Mouse (Mus musculus) activated CD4-positive, CD25-positive, alpha-beta regulatory T cell, adult 4 months (primary cell): ENCODE data around the gene Ccdc82. TPM values are rescaled to one million over a fixed set of nuclear protein-coding genes. Genes with fewer than 3 reads are reported as not detected.

Experiments
- ATAC-seq: one replicate; pipeline ENCODE4 v1.8.0; 2017
- polyA plus RNA-seq, 2 experiments: library from polyadenylated mRNA; unstranded; fragments of 100-300 nt; shearing (Covaris generic); gene quantifications; one replicate each; pipeline ENCODE4 v1.2.1; 2017

Gene Ccdc82
- 10 to 100 TPM; 37.6 to 38.1 TPM for polyA plus RNA-seq

GRCm38 (mm10) chr9:13246815-13247638, at the start of gene Ccdc82:
Gene Ccdc82, plus strand, starts transcription at chr9:13246955.
- ATAC-seq = peak; percentile 90

DNA sequence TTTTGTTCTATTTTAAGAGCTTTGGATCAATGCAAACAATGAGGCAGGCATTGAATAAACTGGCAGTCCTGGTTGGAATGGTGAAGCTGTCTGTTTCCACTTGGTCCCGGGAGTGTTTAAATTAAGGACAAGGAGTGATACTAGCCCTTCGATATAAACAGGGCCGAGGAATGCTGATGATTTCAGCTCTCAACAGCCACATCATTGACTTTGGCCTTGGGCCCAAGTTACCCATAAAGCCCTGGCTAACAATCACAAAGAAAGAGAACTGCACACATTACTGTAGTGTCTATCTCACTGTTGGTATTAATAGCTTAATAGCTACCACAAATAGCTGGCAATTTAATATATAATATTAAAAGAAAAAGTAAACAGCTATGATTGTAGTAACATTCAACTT, 46.7 kb upstream of the Ccdc82 start:
- ATAC-seq = no peak

DNA sequence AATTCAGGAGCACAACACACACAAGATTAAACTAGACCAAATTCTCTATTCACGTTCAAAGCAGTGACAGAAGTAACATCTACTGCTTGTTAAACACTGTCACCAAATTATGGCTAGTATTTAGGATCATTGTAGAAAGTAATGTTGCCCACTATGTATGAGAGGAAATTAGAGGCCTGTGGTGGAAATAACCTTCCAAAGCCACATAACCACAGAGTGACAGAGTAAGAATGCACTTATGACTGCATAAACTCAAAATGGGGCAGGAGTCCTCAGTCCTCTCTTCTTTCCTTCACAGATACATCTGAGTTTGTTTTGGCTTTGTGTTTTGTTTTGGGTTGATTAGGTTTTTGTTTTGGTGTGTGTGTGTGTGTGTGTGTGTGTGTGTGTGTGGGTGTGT, 43.6 kb upstream of the Ccdc82 start:
- ATAC-seq = no peak

DNA sequence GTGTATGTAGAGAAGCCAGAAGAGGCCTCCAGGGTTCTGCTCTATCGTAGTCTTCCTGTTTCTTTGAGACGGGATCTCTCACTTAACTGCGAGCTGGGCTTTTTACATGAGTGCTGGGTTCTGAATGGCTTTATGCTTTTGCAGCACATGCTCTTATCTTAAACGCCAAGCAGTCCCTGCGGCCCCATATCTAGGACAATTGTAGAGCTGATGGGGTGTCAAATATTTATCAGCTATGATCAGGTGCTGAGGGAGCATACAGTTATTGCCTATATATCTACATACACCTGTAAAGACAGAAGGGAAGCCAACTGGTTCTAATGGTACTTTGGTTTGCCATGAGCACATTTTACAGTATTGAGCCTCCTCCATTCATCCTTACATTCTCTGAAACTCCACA, 43.1 kb upstream of the Ccdc82 start:
- ATAC-seq = no peak

DNA sequence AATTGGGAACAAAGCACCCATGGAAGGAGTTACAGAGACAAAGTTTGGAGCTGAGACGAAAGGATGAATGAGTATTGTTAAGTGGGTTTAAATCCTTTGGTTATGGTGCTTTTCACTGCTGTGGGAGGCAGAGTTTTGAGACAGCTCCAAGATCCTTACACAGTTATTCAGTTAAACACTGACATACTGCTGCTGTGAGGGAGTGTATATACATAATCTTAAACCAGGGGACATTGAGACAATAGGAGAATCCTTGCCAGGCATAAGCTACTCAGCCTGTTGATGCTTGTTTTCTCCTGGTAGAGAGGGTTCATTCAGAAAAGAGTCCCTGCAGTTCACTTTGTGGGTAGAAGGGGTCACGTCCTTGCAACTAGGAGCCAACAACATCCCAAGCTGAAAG, 40.4 kb upstream of the Ccdc82 start:
- no peak for ATAC-seq

GRCm38 (mm10) chr9:13225872-13226271, 20.9 kb upstream of the Ccdc82 start:
- no peak for ATAC-seq

DNA sequence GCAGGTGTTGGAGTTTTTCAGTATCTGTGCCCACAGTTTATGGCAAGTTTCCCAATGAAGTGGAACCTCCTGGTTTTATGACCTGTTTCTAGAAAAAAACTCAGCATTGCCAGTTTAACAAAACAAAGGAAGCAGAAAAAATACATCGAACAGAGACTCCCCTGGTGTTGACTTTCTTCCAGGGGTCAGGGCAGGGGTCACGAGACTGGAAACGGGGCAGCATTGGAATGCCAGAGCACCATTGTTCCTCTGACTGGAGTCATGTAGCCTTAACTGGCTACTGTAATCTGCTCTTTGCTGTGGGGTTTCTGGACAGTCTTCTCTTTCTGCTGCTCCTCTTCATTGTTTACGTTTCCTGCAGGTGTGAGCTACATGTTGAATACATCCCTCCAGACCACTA, 16.2 kb upstream of the Ccdc82 start:
- no peak for ATAC-seq

- peak; percentile 71 for ATAC-seq
These were observed 15.1 kb upstream of the Ccdc82 start for GRCm38 (mm10) chr9:13231545-13232216.

GRCm38 (mm10) chr9:13242321-13242720, 4.4 kb upstream of the Ccdc82 start:
- no peak for ATAC-seq

- ATAC-seq = peak; percentile 9
These were observed 1.3 kb upstream of the Ccdc82 start, which contains the start of gene Jrkl for GRCm38 (mm10) chr9:13245481-13245880. Gene Jrkl, minus strand, starts transcription at chr9:13245829.

GRCm38 (mm10) chr9:13248104-13248503, 1.3 kb downstream of the Ccdc82 start:
- no peak for ATAC-seq

- no peak for ATAC-seq
These were observed 4.5 kb downstream of the Ccdc82 start for GRCm38 (mm10) chr9:13251251-13251650.

DNA sequence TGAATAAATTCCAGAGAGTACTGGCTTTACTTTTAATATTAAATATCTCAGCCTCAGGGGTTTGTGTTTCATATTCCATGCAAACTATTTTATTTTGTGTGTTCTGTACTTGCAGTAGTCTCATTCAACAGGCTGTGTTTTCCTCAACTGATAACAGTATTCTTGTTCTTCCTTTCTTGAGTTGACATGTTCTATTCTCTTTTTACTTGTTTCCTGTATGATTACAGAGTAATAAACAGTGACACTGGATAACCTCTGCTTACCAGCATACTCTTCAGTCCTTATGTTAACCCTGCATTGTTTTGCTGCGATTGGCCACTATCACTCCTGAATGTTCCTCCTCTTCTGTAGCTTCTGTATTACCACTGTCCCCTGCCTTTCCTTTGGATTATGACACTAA, 10.0 kb downstream of the Ccdc82 start:
- no peak for ATAC-seq

- no peak for ATAC-seq
These were observed 11.4 kb downstream of the Ccdc82 start for GRCm38 (mm10) chr9:13258173-13258572.

GRCm38 (mm10) chr9:13260980-13261379, 14.2 kb downstream of the Ccdc82 start:
- ATAC-seq = no peak

GRCm38 (mm10) chr9:13273219-13273618, 26.5 kb downstream of the Ccdc82 start:
- no peak for ATAC-seq

DNA sequence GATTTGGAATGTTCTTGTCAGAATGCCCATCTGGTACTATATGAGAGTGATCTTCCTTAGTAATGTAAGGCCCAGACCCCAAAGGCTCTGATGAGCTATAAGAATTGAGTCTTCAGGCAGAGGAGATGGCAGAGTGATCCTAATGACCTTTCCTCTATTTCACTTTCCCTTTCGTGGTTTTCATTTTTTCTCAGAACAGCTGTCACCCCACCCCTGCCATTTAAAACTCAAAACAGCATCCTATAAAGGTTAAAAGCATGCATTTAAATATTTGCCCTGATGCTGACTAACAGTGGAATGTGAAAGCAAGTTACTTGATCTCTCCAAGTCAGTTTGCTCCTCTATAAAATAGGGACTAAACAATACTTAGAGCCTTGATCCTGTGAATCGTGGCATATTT, 40.7 kb downstream of the Ccdc82 start:
- peak; percentile 43 for ATAC-seq

GRCm38 (mm10) chr9:13296274-13297121, 49.7 kb downstream of the Ccdc82 start:
- peak; percentile 80 for ATAC-seq

DNA sequence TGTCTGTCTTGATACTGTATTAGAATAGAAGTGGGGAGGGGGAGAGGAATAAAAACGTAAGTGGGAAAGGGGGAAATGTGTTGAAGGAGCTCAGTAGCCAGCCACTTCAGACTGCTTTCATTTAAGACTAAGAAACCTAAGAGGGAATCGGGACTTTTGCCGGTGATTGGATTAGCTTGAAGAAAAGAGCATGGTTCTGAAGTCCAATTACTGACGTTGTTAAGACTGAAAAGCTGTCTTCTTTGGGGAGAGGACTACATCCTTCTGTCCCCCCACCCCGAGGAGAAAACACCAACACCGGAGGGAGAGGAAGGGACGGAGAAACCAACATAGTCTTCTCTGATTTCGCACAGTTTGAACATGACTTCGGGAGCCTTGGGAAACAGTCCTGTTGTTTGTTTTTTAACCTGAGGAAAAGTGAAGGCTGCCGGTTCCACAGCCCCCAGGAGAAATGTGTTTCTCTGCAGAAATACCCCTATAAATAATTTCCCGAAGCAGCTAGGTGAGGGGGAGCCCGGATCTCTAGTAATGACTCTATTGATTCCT, 50.4 kb downstream of the Ccdc82 start:
- no peak for ATAC-seq

GRCm38 (mm10) chr9:13297668-13298512, 51.1 kb downstream of the Ccdc82 start, which contains the start of gene Maml2:
Gene Maml2, plus strand, starts transcription at chr9:13297957.
- peak; percentile 7 for ATAC-seq

DNA sequence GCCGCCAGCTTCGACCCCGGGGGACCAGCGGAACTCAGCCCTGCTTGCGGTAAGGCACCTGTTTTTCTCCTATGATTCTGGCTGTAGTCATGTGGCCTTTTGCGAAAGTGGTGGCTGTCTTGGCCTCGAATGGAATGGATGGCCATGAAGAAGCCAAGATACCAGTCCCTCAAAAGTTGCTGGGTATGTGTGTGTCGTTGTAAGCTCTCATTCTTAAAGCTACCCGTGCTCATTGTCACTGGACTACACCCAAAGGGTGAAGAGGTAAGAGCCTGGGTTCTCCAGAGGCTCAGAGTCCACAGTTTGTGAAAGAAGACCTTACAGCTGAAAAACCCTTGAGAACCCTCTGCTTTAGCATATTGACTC, 51.7 kb downstream of the Ccdc82 start:
- no peak for ATAC-seq

DNA sequence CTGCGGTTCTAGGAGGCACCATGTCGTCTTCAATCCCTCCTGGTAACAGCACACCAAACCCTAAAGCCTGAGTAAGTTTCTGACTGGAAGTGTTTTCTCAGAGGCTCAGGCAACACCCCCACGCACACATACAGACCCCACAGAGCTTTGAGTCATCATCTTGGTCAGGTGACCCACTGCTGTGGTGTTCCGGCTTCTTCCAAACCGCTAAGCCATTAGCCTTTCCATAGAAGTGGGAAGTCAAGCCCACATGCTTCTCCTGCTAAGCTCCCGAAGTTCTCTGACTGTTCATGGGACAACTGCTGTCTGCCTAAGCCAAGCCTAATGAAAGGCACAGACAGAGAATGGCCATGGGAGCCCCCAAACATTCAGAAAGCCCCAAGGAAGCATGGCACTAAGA, 52.4 kb downstream of the Ccdc82 start:
- ATAC-seq = no peak
